Mouse (Mus musculus) cerebellum, adult 2 months (tissue): ENCODE results near the gene Ndufa9.

Experiments used
- CTCF ChIP-seq: fragments of 200-500 bp; IDR thresholded peaks from 2 replicates; pipeline ENCODE4 v1.5.1; 2011; ENCODE audit warnings: low read depth, mild to moderate bottlenecking, control low read depth, low read length, moderate library complexity, borderline replicate concordance; ENCODE audit not compliant: insufficient read depth
- POLR2A ChIP-seq: fragments of 200-500 bp; IDR thresholded peaks from 2 replicates; pipeline ENCODE4 v1.6.1; 2011; ENCODE audit warnings: low read length, control low read depth, borderline replicate concordance; ENCODE audit not compliant: insufficient read depth

GRCm38 (mm10) chr6:126877118-126877517 is 28.2 kb upstream of the Ndufa9 start:
- TF ChIP-seq CTCF (no peak), POLR2A (no peak)
